Mouse (Mus musculus): ENCODE data around the gene Usf2. TPM values are rescaled to one million over a fixed set of nuclear protein-coding genes. Genes with fewer than 3 reads are reported as not detected.
"Not testable (repeated sequence)": the region's sequence is repeated elsewhere in the genome, so short reads cannot be mapped to it uniquely, and the experiment has no call there.

The Usf2 gene
- total RNA-seq, 2 experiments from 2014 or later, result 90.2 to 103 TPM

GRCm38 (mm10) chr7:30924071-30924470 is 32.5 kb downstream of the Usf2 start:
- no peak for DNase-seq
- intact Hi-C loops (cut with DNase I), result no loop called here

GRCm38 (mm10) chr7:30922490-30922889 is 34.1 kb downstream of the Usf2 start:
- intact Hi-C loops (cut with DNase I); DNase-seq: not testable (repeated sequence)

- DNase-seq, result no peak
- intact Hi-C loops (cut with DNase I), result no loop called here
Observed at GRCm38 (mm10) chr7:30920217-30920616, 36.4 kb downstream of the Usf2 start.

DNA sequence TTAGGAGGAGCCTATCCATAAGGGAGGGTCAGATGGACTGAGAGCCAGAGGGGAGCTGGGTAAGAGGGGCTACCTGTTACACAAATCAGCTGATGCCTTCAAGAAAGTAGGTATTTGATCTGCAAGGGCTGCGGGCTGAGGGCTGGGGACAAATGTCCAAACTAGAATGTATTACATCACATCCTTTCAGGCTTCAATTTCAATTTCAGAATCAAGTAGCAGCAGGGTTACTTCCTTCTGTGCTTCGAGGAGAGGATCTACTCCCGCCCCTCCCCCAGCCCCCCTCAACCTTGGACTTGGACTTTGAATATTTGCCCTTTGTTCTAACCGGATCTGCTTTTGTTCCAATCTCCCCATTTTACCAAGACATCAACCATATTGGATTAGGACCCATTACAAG is 39.4 kb downstream of the Usf2 start:
- intact Hi-C loops (cut with DNase I), result no loop called here
- DNase-seq, result no peak

GRCm38 (mm10) chr7:30916713-30917112 is 39.9 kb downstream of the Usf2 start:
- intact Hi-C loops (cut with DNase I), result no loop called here
- DNase-seq, result no peak

DNA sequence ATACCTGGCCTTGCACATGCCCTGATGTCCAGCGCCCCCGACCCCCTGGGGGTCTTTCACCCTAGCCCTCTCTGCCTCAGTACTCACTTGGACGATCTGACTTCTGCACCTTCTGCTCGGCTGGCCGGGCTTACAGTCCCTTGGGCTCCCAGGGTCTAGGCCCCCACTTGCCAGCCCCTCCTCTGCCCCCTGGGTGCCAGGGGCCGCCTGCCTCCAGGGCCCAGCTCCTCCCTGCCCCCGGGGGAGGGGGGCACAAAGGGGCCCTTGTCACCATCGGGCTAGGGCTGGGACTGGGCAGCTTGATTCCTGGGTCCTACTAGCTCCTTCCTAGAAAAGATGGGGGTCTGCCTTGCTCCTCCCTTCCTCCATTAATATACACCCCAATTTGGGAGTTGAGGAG is 41.9 kb downstream of the Usf2 start, which contains the start of gene Mag:
Mag (minus strand) TSS at position 142 of the 400 bp plus-strand sequence.
- no peak for DNase-seq
- intact Hi-C loops (cut with DNase I), result no loop called here

DNA sequence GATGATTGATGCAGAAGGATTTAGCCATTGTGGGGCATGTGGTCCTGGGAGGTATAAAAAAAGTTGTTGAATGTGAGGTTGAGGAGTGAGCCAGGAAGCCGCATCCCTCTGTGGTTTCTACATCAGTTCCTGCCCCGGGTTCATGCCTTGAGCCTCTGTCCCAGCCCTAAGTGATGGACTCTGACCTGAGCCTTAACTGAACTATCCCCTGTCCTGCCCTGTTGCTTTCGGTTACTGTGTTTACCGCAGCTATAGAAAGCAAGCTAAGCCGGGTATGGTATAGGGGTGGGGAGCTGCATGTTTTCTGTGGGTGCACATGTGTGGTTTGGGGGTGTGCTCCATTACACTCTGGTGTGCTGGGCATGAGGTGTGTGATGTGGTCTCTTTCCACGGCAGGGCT is 46.8 kb downstream of the Usf2 start:
- intact Hi-C loops (cut with DNase I), result no loop called here
- DNase-seq, result no peak

DNA sequence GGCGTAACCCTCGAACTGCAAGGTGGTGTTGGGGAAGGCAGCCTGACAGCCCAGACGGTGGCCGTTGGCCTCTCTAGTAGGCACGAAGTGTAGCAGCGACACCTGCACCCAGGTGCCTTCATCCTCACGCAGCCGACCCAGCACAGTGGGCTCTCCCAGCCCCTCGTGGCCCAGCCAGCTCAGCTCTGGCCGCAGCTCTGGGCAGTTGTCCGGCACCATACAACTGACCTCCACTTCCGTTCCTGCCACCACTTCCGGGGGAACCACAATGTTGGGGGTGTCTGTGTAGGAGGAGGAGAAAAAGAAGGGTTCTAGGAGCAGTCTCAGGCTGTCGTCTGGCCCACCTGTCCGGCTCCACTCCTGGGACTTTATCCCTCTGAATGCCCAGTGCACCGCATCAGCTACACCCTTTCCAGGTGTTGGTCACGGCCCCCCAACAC is 47.6 kb downstream of the Usf2 start:
- DNase-seq, result no peak
- intact Hi-C loops (cut with DNase I), result no loop called here

DNA sequence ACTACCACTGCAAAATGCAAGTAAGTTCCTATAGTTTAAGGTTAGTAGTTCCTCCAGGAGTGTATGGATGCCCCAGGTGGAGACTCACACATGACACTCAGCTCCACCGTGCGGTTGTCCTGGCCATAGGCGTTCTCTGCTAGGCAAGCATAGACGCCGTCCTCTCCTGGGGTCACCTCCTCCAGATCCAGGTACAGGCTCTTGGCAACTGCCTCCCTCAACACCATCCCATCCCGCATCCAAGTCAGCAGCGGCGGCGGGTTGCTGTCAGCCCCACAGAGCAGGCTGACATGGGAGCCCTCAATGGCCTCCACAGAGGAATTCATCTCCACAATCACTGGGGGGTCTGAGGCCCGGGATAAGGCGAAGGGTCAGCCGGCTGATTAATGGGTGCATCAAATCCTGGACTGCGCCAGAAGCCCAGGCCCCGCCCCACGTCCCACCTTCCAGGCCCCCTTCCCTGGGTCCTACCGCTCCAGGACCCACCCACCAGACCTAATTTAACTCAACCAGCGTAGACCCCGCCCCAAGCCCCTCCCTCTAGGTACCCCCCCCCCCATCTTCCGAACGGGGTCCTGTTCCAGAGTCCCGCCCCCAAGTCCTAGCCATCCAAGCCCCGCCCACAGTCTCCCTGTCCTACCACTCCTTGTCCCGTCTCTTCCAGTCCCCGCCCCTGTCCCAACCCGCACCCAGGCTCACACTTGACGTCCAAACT is 48.2 kb downstream of the Usf2 start:
- no peak for DNase-seq
- intact Hi-C loops (cut with DNase I), result no loop called here

GRCm38 (mm10) chr7:30904042-30904441 is 52.6 kb downstream of the Usf2 start:
- intact Hi-C loops (cut with DNase I), result no loop called here

More at GRCm38 (mm10) chr7:30904042-30904441, 52.6 kb downstream of the Usf2 start:
- DNase-seq, result peak in 1 of 2 experiments; percentile 17

Other genes starting within 250 kb of the Usf2 start
- under 1 TPM in 1 of 2 experiments, not detected in 1; 0.15 TPM for gene Atp4a, start 244.6 kb downstream of the Usf2 start, total RNA-seq (2021)
- gene Tmem147, start 227.3 kb downstream of the Usf2 start, total RNA-seq (2021), result 100 to 1,000 TPM; 238 to 243 TPM
- gene Gapdhs, start 213.1 kb downstream of the Usf2 start, total RNA-seq (2021), result not detected
- 1 to 10 TPM; 4.3 to 5.5 TPM for gene Sbsn, start 205.3 kb downstream of the Usf2 start, total RNA-seq (2021)
- 1 to 10 TPM; 4.8 to 7.0 TPM for gene Dmkn, start 193.0 kb downstream of the Usf2 start, total RNA-seq (2021)
- not detected for gene Krtdap, start 168.9 kb downstream of the Usf2 start, total RNA-seq (2021)
- under 1 TPM; 0.34 to 0.74 TPM for gene Ffar2, start 133.0 kb downstream of the Usf2 start, total RNA-seq (2021)
- gene Ffar3, start 100.6 kb downstream of the Usf2 start, total RNA-seq (2021), result not detected
- not detected for gene Ffar1, start 95.2 kb downstream of the Usf2 start, total RNA-seq (2021)
- under 1 TPM; 0.39 to 0.43 TPM for gene Cd22, start 76.5 kb downstream of the Usf2 start, total RNA-seq (2021)
- gene Mag, start 41.9 kb downstream of the Usf2 start, total RNA-seq (2021), result under 1 TPM; 0.15 to 0.22 TPM
- 1 to 10 TPM; 1.9 to 5.4 TPM for gene Hamp2, start 32.1 kb downstream of the Usf2 start, total RNA-seq (2021)
- 10 to 100 TPM in 1 of 2 experiments, 1 to 10 TPM in 1; 5.1 to 28.3 TPM for gene Hamp, start 12.8 kb downstream of the Usf2 start, total RNA-seq (2021)
- gene Lsr, start 16.7 kb upstream of the Usf2 start, total RNA-seq (2021), result 1 to 10 TPM; 4.2 to 5.0 TPM
- gene Fam187b, start 17.0 kb upstream of the Usf2 start, total RNA-seq (2021), result under 1 TPM in 1 of 2 experiments, not detected in 1; 0.60 TPM
- 10 to 100 TPM; 28.8 to 29.2 TPM for gene Fxyd5, start 85.7 kb upstream of the Usf2 start, total RNA-seq (2021)
- gene Fxyd7, start 94.7 kb upstream of the Usf2 start, total RNA-seq (2021), result 1 to 10 TPM; 1.1 to 1.3 TPM
- gene Fxyd1, start 100.4 kb upstream of the Usf2 start, total RNA-seq (2021), result 100 to 1,000 TPM; 712 to 747 TPM
- gene Lgi4, start 102.5 kb upstream of the Usf2 start, total RNA-seq (2021), result 1 to 10 TPM; 2.8 to 3.5 TPM
- 1 to 10 TPM; 2.7 to 5.2 TPM for gene Fxyd3, start 119.9 kb upstream of the Usf2 start, total RNA-seq (2021)
- 1 to 10 TPM; 2.1 to 2.3 TPM for gene Hpn, start 158.5 kb upstream of the Usf2 start, total RNA-seq (2021)
- 10 to 100 TPM; 17.9 to 18.4 TPM for gene Scn1b, start 170.2 kb upstream of the Usf2 start, total RNA-seq (2021)
- 10 to 100 TPM; 30.3 to 34.1 TPM for gene Gramd1a, start 199.1 kb upstream of the Usf2 start, total RNA-seq (2021)

Data from heart, postnatal 14 days (tissue).